Comparison of ENCODE assay signal across 19 mouse cellular contexts in the genomic region with DNA sequence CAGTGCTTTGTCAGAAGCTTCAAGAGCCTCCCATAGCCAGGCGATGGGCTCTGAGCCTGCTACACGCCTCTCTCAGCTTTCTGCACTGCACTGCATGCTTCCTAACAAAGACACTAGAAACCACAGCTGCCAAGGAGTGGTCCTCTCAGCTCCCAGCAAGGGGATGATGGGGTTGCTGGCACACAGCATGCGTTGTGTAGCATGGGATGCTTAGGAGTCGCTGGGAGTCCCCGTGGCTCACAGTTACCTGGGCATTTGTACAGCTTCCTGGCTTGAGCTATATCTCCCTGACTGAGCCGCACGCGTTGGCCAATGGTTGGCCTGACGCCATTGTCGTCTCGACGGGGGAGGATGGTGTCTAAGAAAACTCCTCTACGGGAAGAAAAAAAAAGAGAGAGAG. TPM values are rescaled to one million over a fixed set of nuclear protein-coding genes. Genes with fewer than 3 reads are reported as not detected.
DNase-seq lines count a peak whose midpoint lies in the region; ATAC-seq lines count a peak whose summit lies in the region.
"Had no signal": no experiment of that assay in that cellular context is flagged by ENCODE, and none has a peak within 500 bp of the region (broad histone marks: within the 10 kb centered on the region; RNA-seq: fewer than 3 reads in every experiment).

No protein-coding gene starts in this region.

- H3K27me3 ChIP-seq in forebrain, embryonic 10.5 days (ENCODE audit: poor library complexity, severe bottlenecking), result peaks cover 36% of the 10 kb centered on the region
- H3K27me3 ChIP-seq in forebrain, embryonic 13.5 days, result 0 out of 2 replicates have a peak, but pooled peaks cover 8% of the 10 kb centered on the region
- H3K27me3 ChIP-seq: embryonic facial prominence, embryonic 15.5 days; liver, embryonic 15.5 days had no signal

- no peaks in the 10 kb centered on the region for H3K36me3 ChIP-seq in forebrain, embryonic 10.5 days (replicated peaks)
- no peaks in the 10 kb centered on the region for H3K36me3 ChIP-seq in forebrain, embryonic 13.5 days (ENCODE audit: poor library complexity, severe bottlenecking)
- H3K36me3 ChIP-seq: embryonic facial prominence, embryonic 15.5 days; liver, embryonic 15.5 days; midbrain, embryonic 13.5 days had no signal

- 90% methylated on average over 13 of the region's 13 CpGs for WGBS in forebrain, embryonic 10.5 days
- 82% methylated on average over 13 of the region's 13 CpGs for WGBS in forebrain, embryonic 13.5 days

- intact Hi-C loops in left cerebral cortex, postnatal 14 days (cut with DNase I), result no loop called here

- H3K4me2 ChIP-seq in forebrain, embryonic 13.5 days, result no peak overlapping the region
- H3K4me2 ChIP-seq: embryonic facial prominence, embryonic 15.5 days; liver, embryonic 15.5 days; midbrain, embryonic 13.5 days had no signal

- H3K4me3 ChIP-seq in forebrain, embryonic 10.5 days, result no peak overlapping the region
- H3K4me3 ChIP-seq in forebrain, embryonic 13.5 days, result no peak overlapping the region
- H3K4me3 ChIP-seq: embryonic facial prominence, embryonic 15.5 days; gastrocnemius, adult 2 months; heart, adult 2 months; liver, embryonic 15.5 days; midbrain, embryonic 13.5 days had no signal

- no peak overlapping the region for H3K9ac ChIP-seq in forebrain, embryonic 13.5 days
- H3K9ac ChIP-seq: embryonic facial prominence, embryonic 15.5 days; liver, embryonic 15.5 days; midbrain, embryonic 13.5 days had no signal

- ATAC-seq in forebrain, embryonic 13.5 days, result no peak
- ATAC-seq: midbrain, embryonic 13.5 days had no signal

- DNase-seq in forebrain, embryonic 10.5 days (ENCODE audit: extremely low spot score, low spot score), result no peak
- peak; percentile 75 to 77 for DNase-seq in left cerebral cortex, adult 18-20 months (ENCODE audit: low spot score in 2 of 2)
- no peak for DNase-seq in left cerebral cortex, adult 11 months (ENCODE audit: low spot score)
- DNase-seq in left cerebral cortex, postnatal 14 days (ENCODE audit: low spot score in 2 of 2), result peak; percentile 60 to 74
- peak; percentile 44 for DNase-seq in right cerebral cortex, postnatal 4 days
- no peak for DNase-seq in spleen, postnatal 14 days (ENCODE audit: low spot score in 2 of 2)
- DNase-seq in kidney, adult 11 months, result no peak
- DNase-seq: gastrocnemius, adult 2 months; heart, adult 2 months; kidney, postnatal 4 days; lung, postnatal 4 days had no signal

- 0 out of 2 replicates have a peak overlapping the region, but pooled peaks have one; percentile 20 for H3K27ac ChIP-seq in forebrain, embryonic 10.5 days
- no peak overlapping the region for H3K27ac ChIP-seq in forebrain, embryonic 13.5 days
- H3K27ac ChIP-seq: embryonic facial prominence, embryonic 15.5 days; gastrocnemius, adult 2 months; heart, adult 2 months; liver, embryonic 15.5 days; midbrain, embryonic 13.5 days had no signal

- H3K9me3 ChIP-seq in forebrain, embryonic 10.5 days, result no peaks in the 10 kb centered on the region
- H3K9me3 ChIP-seq in forebrain, embryonic 13.5 days (replicated peaks), result no peaks in the 10 kb centered on the region
- H3K9me3 ChIP-seq: embryonic facial prominence, embryonic 15.5 days; liver, embryonic 15.5 days; midbrain, embryonic 13.5 days had no signal

- peaks cover 20% of the 10 kb centered on the region for H3K4me1 ChIP-seq in forebrain, embryonic 10.5 days
- H3K4me1 ChIP-seq in forebrain, embryonic 13.5 days, result peaks cover 10% of the 10 kb centered on the region
- H3K4me1 ChIP-seq: liver, embryonic 15.5 days had no signal

RNA-seq across cellular contexts. Expression of gene Opalin, which starts 43.0 kb away (rescaled TPM):
- not detected in 2 replicates for polyA plus RNA-seq in forebrain, embryonic 10.5 days (2016; fragmentation: Nextera tagmentation; extraction: Ambion mirVana)
- polyA plus RNA-seq in forebrain, embryonic 13.5 days (2015; fragmentation: Nextera tagmentation; extraction: Ambion mirVana), result not detected in 2 replicates
- 1 to 10 TPM; 3.8 to 6.9 TPM for total RNA-seq in left cerebral cortex, adult 18-20 months (2021)
- total RNA-seq in left cerebral cortex, postnatal 14 days (2021), result 1 to 10 TPM; 3.7 to 5.1 TPM
- total RNA-seq: adrenal gland, adult 18-20 months; gastrocnemius, adult 2 months; heart, adult 2 months; heart, postnatal 10 days had no signal
- polyA plus RNA-seq: embryonic facial prominence, embryonic 15.5 days; heart, adult 2 months; intestine, embryonic 14.5 days; limb, embryonic 11.5 days; liver, embryonic 15.5 days; midbrain, embryonic 13.5 days had no signal

Comparison
In these comparisons a context has a peak if more than half of its experiments do, and no peak if none do; other contexts are left out.
1. DNase-seq: peak in left cerebral cortex, adult 18-20 months (2 of 2), left cerebral cortex, postnatal 14 days (2 of 2) and right cerebral cortex, postnatal 4 days (single experiment); none in forebrain, embryonic 10.5 days (single experiment), left cerebral cortex, adult 11 months (single experiment), spleen, postnatal 14 days (0 of 2) and kidney, adult 11 months (single experiment).